Mouse (Mus musculus): Measurements from ENCODE around the gene Tctex1d1.

DNA sequence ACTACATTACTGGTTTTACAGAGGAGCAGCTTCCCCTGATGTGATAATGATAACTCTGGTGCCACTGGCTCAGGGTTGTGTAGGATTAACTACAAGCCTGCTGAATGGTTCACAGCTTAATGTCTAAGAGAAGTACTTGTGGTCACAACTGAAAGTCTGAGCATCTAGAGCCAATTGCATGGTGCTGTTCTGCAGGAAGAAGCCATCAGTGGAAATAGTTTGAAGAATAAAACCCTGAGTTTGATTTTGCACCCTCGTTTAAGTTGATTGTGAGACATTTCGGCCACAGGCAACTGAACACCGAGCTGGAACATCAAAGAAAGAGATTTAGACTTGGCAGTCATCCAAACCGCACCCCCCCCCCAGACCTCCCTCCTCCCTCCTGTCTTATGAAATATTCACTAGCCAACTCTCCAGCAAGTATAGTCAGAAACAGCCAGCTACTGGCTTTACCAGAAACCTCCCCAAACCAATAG, 28.6 kb downstream of the Tctex1d1 start:
- no peak for TF ChIP-seq MXI1 (IDR thresholded peaks at IDR 0.05; ENCODE audit: low read depth, low read length)
- no peak for TF ChIP-seq ETS1 (IDR thresholded peaks at IDR 0.05; ENCODE audit: low read depth, low read length)
- TF ChIP-seq CTCF (IDR thresholded peaks at IDR 0.05 in 2 of 3, conservative IDR thresholded peaks at IDR 0.05 in 1 of 3; ENCODE audit: control insufficient read depth in 1 of 3, insufficient read depth in 1 of 3, low read depth in 2 of 3, low read length in 3 of 3, poor library complexity in 1 of 3, severe bottlenecking in 1 of 3), result no peak
- no peak for TF ChIP-seq CHD1 (IDR thresholded peaks at IDR 0.05; ENCODE audit: low read depth, low read length)
- TF ChIP-seq POLR2A (IDR thresholded peaks at IDR 0.05; ENCODE audit: control insufficient read depth in 1 of 2, insufficient read depth in 1 of 2, low read depth in 1 of 2, low read length in 2 of 2, poor library complexity in 1 of 2), result no peak
- no peak for TF ChIP-seq EP300 (IDR thresholded peaks at IDR 0.05; ENCODE audit: low read depth in 1 of 2, low read length in 2 of 2)
